Mouse (Mus musculus) embryonic fibroblast, embryonic 13.5 days (primary cell): ENCODE measurements around the gene Jarid2. TPM values are rescaled to one million over a fixed set of nuclear protein-coding genes. Genes with fewer than 3 reads are reported as not detected.

Source experiments
- H3K27ac ChIP-seq: 2 replicates; pipeline ENCODE4 v1.5.1; 2012; ENCODE audit warnings: low read length, control low read depth, inconsistent platforms; ENCODE audit not compliant: insufficient read depth
- H3K4me1 ChIP-seq: 2 replicates; pipeline ENCODE4 v1.6.1; 2011; ENCODE audit warnings: low read length; ENCODE audit not compliant: control insufficient read depth, insufficient read depth
- H3K4me3 ChIP-seq: 2 replicates; pipeline ENCODE4 v1.5.1; 2011; ENCODE audit warnings: mild to moderate bottlenecking, control low read depth, low read length; ENCODE audit not compliant: insufficient read depth
- CTCF ChIP-seq: IDR thresholded peaks from 2 replicates; pipeline ENCODE4 v1.5.1; 2011; ENCODE audit warnings: mild to moderate bottlenecking, control low read depth, low read length, moderate library complexity, borderline replicate concordance; ENCODE audit not compliant: insufficient read depth
- POLR2A ChIP-seq: IDR thresholded peaks from 2 replicates; pipeline ENCODE4 v1.6.1; 2011; ENCODE audit warnings: low read depth, mild to moderate bottlenecking, control low read depth, low read length, moderate library complexity
- polyA plus RNA-seq: library from polyadenylated mRNA; stranded (reverse); fragments of >200 nt; gene quantifications from 2 replicates; pipeline ENCODE4 v1.2.4, GENCODE M21; 2011; ENCODE audit warnings: low read depth; ENCODE audit not compliant: missing spikeins, insufficient read length

Gene Jarid2
- polyA plus RNA-seq, 1 experiment: 14.4 TPM

DNA sequence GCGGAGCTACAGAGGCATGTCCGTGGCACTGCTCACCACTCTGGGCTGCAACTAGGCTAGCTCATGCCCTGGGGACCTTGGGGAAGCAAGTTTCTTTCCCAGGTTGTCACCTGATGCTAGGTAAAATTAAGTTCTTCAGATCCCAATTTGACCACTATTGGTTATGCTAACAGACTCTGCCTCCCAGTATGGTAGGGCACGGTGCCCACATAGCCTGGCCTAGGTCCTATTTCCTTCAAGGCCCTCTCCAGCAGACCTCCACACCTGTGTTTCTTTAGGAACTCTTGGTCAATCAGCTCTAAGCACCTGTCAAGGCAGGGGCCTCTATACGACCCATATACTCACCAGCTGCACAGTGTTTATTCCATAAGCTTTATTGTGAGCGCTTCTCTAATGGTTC, 192.4 kb downstream of the Jarid2 start:
- H3K4me1 ChIP-seq: no peaks in the 10 kb centered on the region
- TF ChIP-seq POLR2A: no peak
- H3K4me3 ChIP-seq: no peak overlapping the region
- no peak overlapping the region for H3K27ac ChIP-seq

DNA sequence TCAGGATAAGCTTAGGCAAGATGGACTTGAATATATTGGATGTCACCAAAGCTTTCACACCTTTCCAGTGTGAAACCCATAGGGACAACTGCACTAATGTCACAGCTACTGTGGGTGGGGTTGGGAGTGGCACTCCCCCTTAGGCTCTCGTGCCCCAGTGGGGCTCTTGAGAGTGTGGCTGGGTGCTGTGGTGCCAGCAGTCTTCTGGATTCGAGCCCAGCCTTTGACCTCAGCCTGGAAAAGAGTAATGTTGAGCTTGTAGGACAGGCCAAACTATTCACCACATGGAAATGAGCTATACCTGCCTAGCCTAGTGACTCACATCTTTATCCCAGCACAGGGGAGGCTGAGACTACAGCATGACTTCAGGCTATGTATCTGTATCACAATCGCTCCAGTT, 194.8 kb downstream of the Jarid2 start:
- Histone ChIP-seq H3K27ac (no peak overlapping the region), H3K4me3 (no peak overlapping the region), H3K4me1 (no peaks in the 10 kb centered on the region; the same call in none of the 2 replicates)
- TF ChIP-seq CTCF: no peak
- no peak for TF ChIP-seq POLR2A

- Histone ChIP-seq H3K4me1 (no peaks in the 10 kb centered on the region; the same call in none of the 2 replicates), H3K4me3 (no peak overlapping the region), H3K27ac (no peak overlapping the region)
- no peak for TF ChIP-seq POLR2A
- TF ChIP-seq CTCF: no peak
Measured at GRCm38 (mm10) chr13:44925173-44925572, 195.9 kb downstream of the Jarid2 start.

GRCm38 (mm10) chr13:44926311-44926710, 197.0 kb downstream of the Jarid2 start:
- no peak overlapping the region for H3K27ac ChIP-seq
- no peak for TF ChIP-seq CTCF
- TF ChIP-seq POLR2A: no peak
- no peak overlapping the region for H3K4me3 ChIP-seq
- no peaks in the 10 kb centered on the region; the same call in none of the 2 replicates for H3K4me1 ChIP-seq

DNA sequence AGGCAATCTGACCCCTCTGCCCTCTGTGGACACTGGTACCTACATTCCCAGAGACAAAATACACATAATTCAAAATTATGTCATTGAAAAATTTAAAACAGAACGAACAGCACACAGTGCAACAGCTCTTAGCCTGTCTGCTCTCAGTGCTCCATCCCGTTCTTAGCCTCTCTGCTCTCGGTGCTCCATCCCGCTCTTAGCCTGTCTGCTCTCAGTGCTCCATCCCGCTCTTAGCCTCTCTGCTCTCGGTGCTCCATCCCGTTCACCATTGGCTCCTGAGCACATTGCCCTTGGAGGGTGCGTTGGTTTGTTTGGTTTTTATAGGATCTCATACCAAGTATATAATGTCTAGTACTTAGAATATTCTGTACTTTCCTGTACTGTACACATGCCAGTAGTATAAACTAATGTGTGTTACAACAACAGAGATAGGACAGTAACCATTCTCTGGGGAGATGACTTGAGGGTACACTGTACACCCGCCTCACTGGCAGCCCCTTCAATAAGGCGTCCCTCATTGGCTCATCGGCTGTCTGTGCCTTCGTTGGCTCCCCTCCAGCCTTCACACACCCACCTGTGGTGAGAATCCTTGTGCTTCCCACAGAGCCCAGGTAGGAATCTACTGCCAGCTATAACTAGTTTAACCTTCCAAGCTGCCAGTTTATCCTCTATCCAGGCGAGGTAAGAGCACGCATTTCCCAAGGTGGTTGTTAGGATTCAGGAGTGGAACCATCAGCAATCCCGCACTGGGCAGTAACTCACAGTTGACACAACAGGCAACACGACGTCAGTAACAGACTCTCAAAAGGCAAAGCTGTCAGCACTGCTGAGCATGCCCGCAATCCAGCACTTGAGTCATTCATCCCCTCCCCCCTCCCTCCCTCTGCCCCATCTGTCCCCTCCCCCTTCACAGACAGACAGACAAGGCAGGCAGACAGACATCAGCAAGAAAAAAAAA, 203.3 kb downstream of the Jarid2 start:
- H3K27ac ChIP-seq: no peak overlapping the region
- H3K4me1 ChIP-seq: peaks cover 4% of the 10 kb centered on the region
- no peak overlapping the region for H3K4me3 ChIP-seq
- TF ChIP-seq POLR2A (no peak), CTCF (no peak)

DNA sequence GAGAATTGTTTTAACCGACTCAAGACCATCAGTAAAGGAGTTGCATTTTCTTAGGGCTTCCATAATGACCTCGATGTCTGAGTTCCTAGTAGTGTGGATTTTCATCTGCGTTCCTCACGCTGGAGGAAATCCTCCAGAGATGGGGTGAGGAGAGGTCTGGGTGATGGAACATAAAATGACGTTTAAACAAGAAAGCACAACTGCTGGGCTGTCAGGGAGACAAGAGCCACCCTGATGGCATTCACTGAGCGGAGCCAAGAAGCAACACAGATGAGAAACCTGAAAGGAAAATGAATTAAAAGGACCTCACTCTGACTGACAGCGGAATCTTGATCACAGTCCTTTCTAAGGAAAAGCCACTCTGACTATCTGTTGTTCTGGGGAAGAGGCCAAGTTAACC, 204.3 kb downstream of the Jarid2 start:
- Histone ChIP-seq H3K4me3 (no peak overlapping the region), H3K4me1 (peaks cover 6% of the 10 kb centered on the region), H3K27ac (no peak overlapping the region)
- TF ChIP-seq POLR2A (no peak), CTCF (no peak)

DNA sequence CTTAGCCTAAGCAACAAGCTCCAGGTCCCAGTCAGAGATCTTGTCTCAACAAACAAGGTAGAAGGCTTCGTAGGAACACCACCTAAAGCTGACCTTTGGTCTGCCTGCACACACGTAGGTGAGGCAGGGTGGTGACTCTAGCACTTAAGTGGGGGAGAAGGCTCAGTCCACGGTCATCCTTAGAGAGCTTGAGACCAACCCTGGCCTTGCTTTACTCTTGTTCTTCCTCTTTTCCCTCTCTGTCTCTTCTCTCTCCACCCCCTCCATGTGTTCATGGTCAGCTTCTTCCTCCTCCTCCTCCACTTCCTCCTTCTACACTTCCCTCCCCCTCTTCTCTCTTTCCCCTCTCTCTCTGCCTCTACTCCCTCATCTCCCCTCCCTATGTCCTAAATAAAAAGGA, 208.4 kb downstream of the Jarid2 start:
- no peak for TF ChIP-seq CTCF
- TF ChIP-seq POLR2A: no peak
- Histone ChIP-seq H3K4me1 (peaks cover 17% of the 10 kb centered on the region), H3K27ac (no peak overlapping the region), H3K4me3 (no peak overlapping the region)

GRCm38 (mm10) chr13:44939326-44940035, 210.2 kb downstream of the Jarid2 start:
- Histone ChIP-seq H3K4me1 (peaks cover 13% of the 10 kb centered on the region), H3K27ac (peak overlapping the region; percentile 49; the same call in 1 of the 2 replicates), H3K4me3 (no peak overlapping the region)
- TF ChIP-seq CTCF (no peak), POLR2A (no peak)

GRCm38 (mm10) chr13:44943618-44944017, 214.3 kb downstream of the Jarid2 start:
- Histone ChIP-seq H3K4me1 (peaks cover 11% of the 10 kb centered on the region), H3K27ac (no peak overlapping the region), H3K4me3 (no peak overlapping the region)
- no peak for TF ChIP-seq POLR2A
- TF ChIP-seq CTCF: no peak
